Mouse (Mus musculus): ENCODE measurements around the gene Pax3.

DNA sequence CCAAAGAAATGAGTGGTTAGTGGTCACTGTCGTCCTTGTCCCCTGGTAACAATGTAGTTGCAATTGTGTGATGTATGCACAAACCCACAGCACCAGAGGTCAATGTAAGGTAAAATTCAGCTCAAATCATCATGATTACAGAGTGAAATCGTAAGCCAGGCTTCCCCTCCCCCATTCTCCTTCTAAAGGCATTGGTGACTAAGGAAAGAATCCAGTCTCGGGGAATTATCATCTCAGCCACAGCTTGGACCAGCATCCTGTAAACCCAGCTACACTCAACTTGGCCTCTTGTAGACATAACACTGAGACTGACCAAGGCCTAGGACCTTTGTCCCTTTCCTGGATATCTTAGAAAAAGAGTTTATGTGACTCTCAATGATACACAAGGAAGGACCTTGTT lies 28.1 kb downstream of the Pax3 start:
- TF ChIP-seq GATA1 (IDR thresholded peaks at IDR 0.05; ENCODE audit: borderline replicate concordance, low read length) (no peak), FLI1 (IDR thresholded peaks at IDR 0.05; ENCODE audit: low read length) (no peak)

Data from megakaryocyte, embryonic 14.5 days (primary cell).